Mouse (Mus musculus) G1E-ER4 (cell line): ENCODE measurements around the gene Csrp1. TPM values are rescaled to one million over a fixed set of nuclear protein-coding genes. Genes with fewer than 3 reads are reported as not detected.

Experiments
- GATA1 ChIP-seq: IDR thresholded peaks from one replicate; pipeline ENCODE4 v1.8.0; 2012; ENCODE audit warnings: low read length, inconsistent platforms
- polyA plus RNA-seq: library from polyadenylated mRNA; stranded (reverse); fragments of >175 nt; gene quantifications from 2 replicates; pipeline ENCODE4 v1.2.3, GENCODE M21; 2012

Csrp1 gene
- polyA plus RNA-seq, 1 experiment: 0.29 TPM

DNA sequence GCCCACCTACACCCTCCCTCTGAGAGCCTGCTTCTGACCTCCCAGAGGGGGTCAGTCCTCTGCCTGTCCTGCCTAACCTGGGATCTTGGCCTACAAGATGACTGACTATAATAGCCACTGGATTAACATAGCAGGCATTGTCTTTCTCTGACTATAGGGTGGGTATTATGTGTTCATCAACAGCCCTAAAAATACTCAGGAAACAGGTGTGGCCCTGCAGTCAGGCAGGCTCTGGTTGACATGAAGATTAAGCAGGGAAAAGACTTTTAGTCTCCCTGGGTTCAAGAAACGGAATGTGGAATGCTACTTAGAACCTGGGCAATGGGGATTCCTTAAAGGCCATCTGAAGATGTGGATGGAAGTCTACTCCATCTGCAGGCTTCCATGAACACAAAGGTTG, 78.6 kb downstream of the Csrp1 start:
- no peak for TF ChIP-seq GATA1

GRCm38 (mm10) chr1:135799109-135799627, 79.3 kb downstream of the Csrp1 start:
- TF ChIP-seq GATA1: no peak

DNA sequence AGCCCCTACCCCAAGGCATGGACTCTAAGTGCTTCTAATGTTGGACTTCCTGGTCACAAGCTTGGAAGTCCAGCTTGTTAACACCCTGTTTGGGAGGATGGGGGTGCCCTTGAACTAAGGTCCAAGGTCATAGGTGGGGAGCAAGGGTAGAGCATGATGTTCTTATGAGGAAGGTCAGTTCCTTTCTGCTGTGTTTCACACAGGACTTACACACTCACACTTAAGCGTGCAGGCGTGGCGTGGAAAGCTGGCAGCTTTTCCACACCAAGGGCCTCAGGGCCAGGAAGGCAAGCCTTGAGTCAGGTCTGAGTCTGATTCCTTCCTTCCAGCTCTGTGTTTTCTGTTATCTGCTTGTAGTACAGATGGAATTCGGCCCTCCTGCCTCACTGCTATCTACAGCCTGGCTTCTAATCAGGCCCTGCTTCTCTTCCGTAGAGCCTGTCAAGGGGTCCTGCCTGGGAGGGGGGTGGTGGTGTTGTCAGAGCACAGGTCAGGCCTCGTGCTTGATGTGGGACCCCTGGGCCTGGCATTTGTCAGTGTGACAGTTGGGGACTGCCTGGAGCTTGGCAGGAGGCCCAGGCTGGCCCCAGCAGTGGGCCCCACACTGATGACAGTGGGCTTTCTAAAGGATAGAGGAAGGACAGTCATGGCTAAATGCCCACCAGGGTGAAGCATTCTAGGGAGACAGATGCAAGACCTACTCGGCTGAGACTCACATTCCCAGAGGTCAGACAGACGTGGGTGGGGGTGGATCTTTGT, 80.5 kb downstream of the Csrp1 start:
- no peak for TF ChIP-seq GATA1

Other genes starting within 250 kb of the Csrp1 start
- gene Nav1, start 112.8 kb upstream of the Csrp1 start, polyA plus RNA-seq: 0.01 and 0.06 TPM in 2 replicates
- gene Phlda3, start 46.1 kb downstream of the Csrp1 start, polyA plus RNA-seq: 46.8 and 53.6 TPM in 2 replicates
- gene Tnni1, start 59.4 kb downstream of the Csrp1 start, polyA plus RNA-seq: 0.12 TPM in 1 of 2 replicates, not detected in the other
- gene Lad1, start 98.5 kb downstream of the Csrp1 start, polyA plus RNA-seq: not detected in 2 replicates
- not detected in 2 replicates for gene Tnnt2, start 116.3 kb downstream of the Csrp1 start, polyA plus RNA-seq
- not detected in 2 replicates for gene Pkp1, start 199.1 kb downstream of the Csrp1 start, polyA plus RNA-seq